Mouse (Mus musculus) forebrain, embryonic 11.5 days (tissue): Measurements from ENCODE around the gene Knstrn. TPM values are rescaled to one million over a fixed set of nuclear protein-coding genes. Genes with fewer than 3 reads are reported as not detected.

Experiments used
- ATAC-seq: fragments of 200-750 bp; cut with Nextera tagmentation; replicated peaks from 2 replicates; pipeline ENCODE4 v1.8.0; 2017; ENCODE audit warnings: moderate TSS enrichment; ENCODE audit not compliant: low FRiP score
- DNase-seq: peaks from one replicate; pipeline ENCODE4 v3.0.0-alpha.2; 2017; ENCODE audit warnings: low spot score
- H3K27ac ChIP-seq: fragments of 300-500 bp; sonication (generic); 2 replicates; pipeline ENCODE4 v1.5.1; 2014; ENCODE audit warnings: low read depth, low read length
- H3K27me3 ChIP-seq: fragments of 300-500 bp; sonication (generic); 2 replicates; pipeline ENCODE4 v1.6.1; 2014; ENCODE audit warnings: mild to moderate bottlenecking, low read length, mixed read lengths; ENCODE audit not compliant: control insufficient read depth, insufficient read depth
- H3K36me3 ChIP-seq: fragments of 300-500 bp; sonication (generic); 2 replicates; pipeline ENCODE4 v1.6.1; 2014; ENCODE audit warnings: mild to moderate bottlenecking, low read length, moderate library complexity, mixed read lengths; ENCODE audit not compliant: control insufficient read depth, insufficient read depth
- H3K4me1 ChIP-seq: fragments of 300-500 bp; sonication (generic); replicated peaks from 2 replicates; pipeline ENCODE4 v1.6.1; 2014; ENCODE audit warnings: low read length, mixed read lengths; ENCODE audit not compliant: control insufficient read depth, insufficient read depth
- H3K4me2 ChIP-seq: fragments of 300-500 bp; sonication (generic); 2 replicates; pipeline ENCODE4 v1.6.1; 2014; ENCODE audit warnings: low read depth, mild to moderate bottlenecking, low read length, moderate library complexity, mixed read lengths; ENCODE audit not compliant: severe bottlenecking
- H3K4me3 ChIP-seq: fragments of 300-500 bp; sonication (generic); 2 replicates; pipeline ENCODE4 v1.5.1; 2014; ENCODE audit warnings: low read depth, low read length
- H3K9ac ChIP-seq: fragments of 300-500 bp; sonication (generic); 2 replicates; pipeline ENCODE4 v1.6.1; 2014; ENCODE audit warnings: low read length
- H3K9me3 ChIP-seq: fragments of 300-500 bp; sonication (generic); 2 replicates; pipeline ENCODE4 v1.6.1; 2016; ENCODE audit warnings: low read length, mixed read lengths; ENCODE audit not compliant: control insufficient read depth
- WGBS: fragments of 180-500 bp; shearing (Covaris S2); extraction: QIAGEN DNeasy Blood & Tissue Kit; methylation state at CpG from one replicate; pipeline ENCODE4 v1.1.7; 2014; 5-methylcytosine and 5-hydroxymethylcytosine counted together
- polyA plus RNA-seq: library from polyadenylated mRNA; unstranded; fragments of >200 nt; fragmentation: Nextera tagmentation; extraction: Ambion mirVana; gene quantifications from 2 replicates; pipeline ENCODE4 v1.2.1, GENCODE M21; 2014

Knstrn gene
- polyA plus RNA-seq, 1 experiment from 2014 or later = 202 TPM

- H3K27ac ChIP-seq = no peak within 1 kb of the TSS
These were observed 47.9 kb downstream of the Knstrn start, which contains the start of gene Ivd for GRCm38 (mm10) chr2:118861454-118862339. Gene Ivd, plus strand, starts transcription at chr2:118861954.

GRCm38 (mm10) chr2:118862340-118862675, 48.5 kb downstream of the Knstrn start:
- no peaks in the 10 kb centered on the region for H3K9me3 ChIP-seq
- DNase-seq = no peak
- no peaks in the 10 kb centered on the region for H3K36me3 ChIP-seq
- no peak overlapping the region for H3K27ac ChIP-seq
- ATAC-seq = peak; percentile 6; the same call in 1 of the 2 replicates
- no CpG with 5 or more reads among the region's 3 CpGs for WGBS
- peak overlapping the region; percentile 73 for H3K9ac ChIP-seq
- no peaks in the 10 kb centered on the region; the same call in 1 of the 2 replicates for H3K4me1 ChIP-seq
- peak overlapping the region; percentile 57 for H3K4me3 ChIP-seq
- peak overlapping the region; percentile 76 for H3K4me2 ChIP-seq
- no peaks in the 10 kb centered on the region for H3K27me3 ChIP-seq

More at GRCm38 (mm10) chr2:118861454-118862339, 47.9 kb downstream of the Knstrn start, which contains the start of gene Ivd:
- H3K4me1 ChIP-seq = no peaks in the 10 kb centered on the region; the same call in 1 of the 2 replicates
- peak; percentile 94 for DNase-seq
- H3K36me3 ChIP-seq = no peaks in the 10 kb centered on the region
- peak within 1 kb of the TSS; percentile 73 for H3K9ac ChIP-seq
- H3K27me3 ChIP-seq = no peaks in the 10 kb centered on the region
- WGBS = under 1% methylated on average over 34 of the region's 34 CpGs
- H3K4me3 ChIP-seq = peak within 1 kb of the TSS; percentile 57
- peak within 1 kb of the TSS; percentile 76 for H3K4me2 ChIP-seq
- H3K9me3 ChIP-seq = no peaks in the 10 kb centered on the region
- peak; percentile 99 for ATAC-seq

- no peak for ATAC-seq
These were observed 56.8 kb downstream of the Knstrn start for GRCm38 (mm10) chr2:118870601-118871000.

GRCm38 (mm10) chr2:118871032-118871431, 57.2 kb downstream of the Knstrn start:
- ATAC-seq = no peak
- Histone ChIP-seq H3K9me3 (no peaks in the 10 kb centered on the region), H3K27ac (no peak overlapping the region), H3K36me3 (no peaks in the 10 kb centered on the region; the same call in 1 of the 2 replicates), H3K4me1 (no peaks in the 10 kb centered on the region), H3K9ac (no peak overlapping the region), H3K27me3 (no peaks in the 10 kb centered on the region), H3K4me2 (no peak overlapping the region), H3K4me3 (no peak overlapping the region)
- no peak for DNase-seq
- WGBS = 86% methylated on average over 1 of the region's 1 CpGs

More at GRCm38 (mm10) chr2:118870601-118871000, 56.8 kb downstream of the Knstrn start:
- H3K27ac ChIP-seq = no peak overlapping the region
- no peak overlapping the region for H3K9ac ChIP-seq
- no peaks in the 10 kb centered on the region; the same call in 1 of the 2 replicates for H3K36me3 ChIP-seq
- no peaks in the 10 kb centered on the region for H3K4me1 ChIP-seq
- H3K9me3 ChIP-seq = no peaks in the 10 kb centered on the region
- no peak overlapping the region for H3K4me3 ChIP-seq
- 96% methylated on average over 3 of the region's 3 CpGs for WGBS
- no peak for DNase-seq
- H3K27me3 ChIP-seq = no peaks in the 10 kb centered on the region
- no peak overlapping the region for H3K4me2 ChIP-seq

- Histone ChIP-seq H3K4me1 (no peaks in the 10 kb centered on the region), H3K27me3 (no peaks in the 10 kb centered on the region), H3K9me3 (no peaks in the 10 kb centered on the region), H3K4me3 (no peak overlapping the region), H3K36me3 (no peaks in the 10 kb centered on the region; the same call in 1 of the 2 replicates), H3K4me2 (no peak overlapping the region), H3K9ac (no peak overlapping the region), H3K27ac (no peak overlapping the region)
- DNase-seq (no peak), ATAC-seq (no peak)
- WGBS = 92% methylated on average over 5 of the region's 5 CpGs
These were observed 59.2 kb downstream of the Knstrn start for GRCm38 (mm10) chr2:118873018-118873417.

DNA sequence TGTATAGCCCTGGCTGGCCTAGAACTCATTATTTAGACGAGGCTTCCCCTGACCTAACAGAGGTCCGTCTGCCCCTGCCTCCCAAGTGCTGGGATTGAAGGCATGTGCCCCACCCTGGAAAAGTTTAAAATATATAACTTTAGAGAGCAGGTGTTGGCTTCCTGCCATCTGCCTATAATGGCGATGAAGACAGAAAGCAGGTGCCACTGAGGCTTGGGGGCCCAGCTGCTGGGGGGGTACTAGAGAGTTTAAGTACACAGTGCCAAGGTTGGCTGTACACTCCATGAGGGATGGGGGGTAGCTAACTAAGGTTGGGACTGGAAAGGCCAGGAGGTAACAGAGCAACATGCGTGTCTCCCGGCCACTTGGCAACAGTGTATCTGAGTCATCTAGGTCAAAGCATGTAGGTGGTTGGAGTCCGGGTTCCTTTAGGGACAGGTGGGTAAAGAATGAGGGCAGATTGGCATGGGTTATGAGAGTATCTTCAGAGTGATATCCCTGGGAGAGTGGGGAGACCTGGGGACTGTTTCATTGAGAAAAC, 60.2 kb downstream of the Knstrn start:
- no peak overlapping the region for H3K27ac ChIP-seq
- no peak overlapping the region for H3K4me2 ChIP-seq
- H3K27me3 ChIP-seq = no peaks in the 10 kb centered on the region
- no peak overlapping the region for H3K4me3 ChIP-seq
- H3K9me3 ChIP-seq = no peaks in the 10 kb centered on the region
- no peak for ATAC-seq
- no peaks in the 10 kb centered on the region; the same call in 1 of the 2 replicates for H3K36me3 ChIP-seq
- no peak for DNase-seq
- H3K4me1 ChIP-seq = no peaks in the 10 kb centered on the region
- 86% methylated on average over 6 of the region's 6 CpGs for WGBS
- no peak overlapping the region for H3K9ac ChIP-seq

- no peaks in the 10 kb centered on the region for H3K9me3 ChIP-seq
- 94% methylated on average over 8 of the region's 8 CpGs for WGBS
- H3K4me2 ChIP-seq = no peak overlapping the region
- H3K9ac ChIP-seq = no peak overlapping the region
- H3K4me1 ChIP-seq = no peaks in the 10 kb centered on the region
- H3K27me3 ChIP-seq = no peaks in the 10 kb centered on the region
- no peak for DNase-seq
- no peak overlapping the region for H3K4me3 ChIP-seq
- no peak overlapping the region for H3K27ac ChIP-seq
- no peaks in the 10 kb centered on the region; the same call in 1 of the 2 replicates for H3K36me3 ChIP-seq
- ATAC-seq = no peak
These were observed 61.5 kb downstream of the Knstrn start for GRCm38 (mm10) chr2:118875316-118875715.

DNA sequence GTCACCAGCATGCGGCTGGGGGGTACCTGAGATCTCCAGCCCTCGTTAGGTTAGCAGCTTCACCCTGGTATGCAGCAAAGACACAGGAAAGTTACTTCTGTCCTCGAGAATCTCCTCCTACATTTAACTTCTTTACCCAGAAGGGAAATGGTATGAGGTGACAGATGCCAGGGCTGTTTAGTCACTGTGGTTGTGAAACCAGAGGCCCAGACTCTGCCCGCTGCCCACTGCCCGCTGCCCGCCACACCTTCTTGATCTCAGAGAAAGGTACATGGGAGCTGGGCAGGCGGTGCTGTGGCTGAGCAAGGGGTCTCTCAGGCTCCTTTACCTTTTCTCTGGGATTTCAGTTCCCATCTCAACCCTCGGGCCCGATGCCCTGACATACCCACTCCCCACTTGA, 62.6 kb downstream of the Knstrn start:
- H3K36me3 ChIP-seq = no peaks in the 10 kb centered on the region; the same call in 1 of the 2 replicates

More for the DNA sequence above, 62.6 kb downstream of the Knstrn start:
- H3K9ac ChIP-seq = no peak overlapping the region
- WGBS = 90% methylated on average over 9 of the region's 9 CpGs
- H3K4me3 ChIP-seq = no peak overlapping the region
- ATAC-seq (no peak), DNase-seq (no peak)
- no peaks in the 10 kb centered on the region for H3K4me1 ChIP-seq
- no peaks in the 10 kb centered on the region for H3K27me3 ChIP-seq
- H3K4me2 ChIP-seq = no peak overlapping the region
- no peak overlapping the region for H3K27ac ChIP-seq
- no peaks in the 10 kb centered on the region for H3K9me3 ChIP-seq
